Mouse (Mus musculus) thymus, adult 2 months (tissue): ENCODE data around the gene Cavin2. TPM values are rescaled to one million over a fixed set of nuclear protein-coding genes. Genes with fewer than 3 reads are reported as not detected.

Source experiments
- DNase-seq: peaks from one replicate; pipeline ENCODE4 v3.0.0; 2021
- H3K27ac ChIP-seq: fragments of 200-500 bp; 2 replicates; pipeline ENCODE4 v1.5.1; 2012; ENCODE audit warnings: low read length, control low read depth; ENCODE audit not compliant: control insufficient read depth, insufficient read depth
- H3K27me3 ChIP-seq: fragments of 200-500 bp; 2 replicates; pipeline ENCODE4 v1.6.1; 2012; ENCODE audit warnings: mild to moderate bottlenecking, low read length, moderate library complexity, mixed read lengths; ENCODE audit not compliant: control insufficient read depth, insufficient read depth
- H3K36me3 ChIP-seq: fragments of 200-500 bp; 2 replicates; pipeline ENCODE4 v1.6.1; 2012; ENCODE audit warnings: mild to moderate bottlenecking, low read length, moderate library complexity; ENCODE audit not compliant: control insufficient read depth, insufficient read depth
- H3K4me1 ChIP-seq: fragments of 200-500 bp; replicated peaks from 2 replicates; pipeline ENCODE4 v1.6.1; 2012; ENCODE audit warnings: low read length; ENCODE audit not compliant: control insufficient read depth, insufficient read depth
- H3K4me3 ChIP-seq: fragments of 200-500 bp; 2 replicates; pipeline ENCODE4 v1.5.1; 2012; ENCODE audit warnings: mild to moderate bottlenecking, low read length, control low read depth, moderate library complexity; ENCODE audit not compliant: control insufficient read depth, insufficient read depth
- CTCF ChIP-seq: fragments of 200-500 bp; IDR thresholded peaks from 2 replicates; pipeline ENCODE4 v1.5.1; 2012; ENCODE audit warnings: mild to moderate bottlenecking, control low read depth, low read length, moderate library complexity, borderline replicate concordance; ENCODE audit not compliant: control insufficient read depth, poor library complexity, insufficient read depth; ENCODE audit errors: extremely low read depth
- POLR2A ChIP-seq: fragments of 200-500 bp; IDR thresholded peaks from 2 replicates; pipeline ENCODE4 v1.6.1; 2012; ENCODE audit warnings: mild to moderate bottlenecking, low read length, control low read depth, moderate library complexity; ENCODE audit not compliant: control insufficient read depth, poor library complexity, insufficient read depth; ENCODE audit errors: extremely low read depth
- WGBS: fragments of 180-500 bp; shearing (Covaris S2); methylation state at CpG from one replicate; pipeline ENCODE4 v1.1.7; 2018; 5-methylcytosine and 5-hydroxymethylcytosine counted together
- polyA plus RNA-seq: library from polyadenylated mRNA; depleted of rRNA; stranded (reverse); fragments of >200 nt; gene quantifications from 2 replicates; pipeline ENCODE4 v1.2.3, GENCODE M21; 2012; rRNA removed

The Cavin2 gene
- 4.8 and 9.4 TPM in 2 replicates for polyA plus RNA-seq

DNA sequence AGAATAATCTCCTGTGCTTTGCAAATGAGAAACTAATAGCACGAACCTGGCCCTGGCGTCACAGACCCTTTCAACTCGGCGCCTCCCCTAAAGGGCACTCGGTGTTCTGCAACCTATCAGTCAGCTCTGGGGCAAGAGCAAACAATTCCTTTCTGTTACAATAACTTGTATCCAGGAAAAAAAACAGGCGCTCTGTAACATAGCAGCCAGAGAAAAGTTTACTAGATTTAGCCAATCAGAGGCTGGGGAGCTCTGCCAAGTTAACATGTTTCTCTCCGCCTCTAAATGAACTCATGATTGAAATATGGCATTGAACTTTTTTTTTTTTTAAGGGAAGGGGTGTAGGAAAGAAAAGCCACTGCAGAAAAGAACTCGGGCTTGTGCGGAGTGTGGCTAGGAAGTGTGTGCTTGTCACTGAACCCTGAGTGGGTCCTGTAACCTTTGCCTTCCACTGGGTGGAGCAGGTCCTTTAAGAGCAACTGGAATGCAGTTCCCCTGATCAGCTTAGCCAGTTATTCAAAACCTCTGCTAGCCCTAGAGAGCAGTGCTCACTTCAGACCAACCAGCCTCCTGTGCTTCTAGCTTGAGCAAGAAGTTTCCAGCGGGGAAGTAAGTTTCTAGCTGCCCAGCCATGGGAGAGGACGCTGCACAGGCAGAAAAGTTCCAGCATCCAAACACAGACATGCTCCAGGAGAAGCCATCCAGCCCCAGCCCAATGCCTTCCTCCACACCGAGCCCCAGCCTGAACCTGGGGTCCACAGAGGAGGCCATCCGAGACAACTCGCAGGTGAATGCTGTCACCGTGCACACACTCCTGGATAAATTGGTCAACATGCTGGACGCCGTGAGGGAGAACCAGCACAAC lies at the start of gene Cavin2:
TSS of gene Cavin2 (plus strand) at position 372 of the 865 bp plus-strand sequence.
- Histone ChIP-seq H3K36me3 (no peaks in the 10 kb centered on the region), H3K4me3 (no peak within 1 kb of the TSS), H3K27ac (no peak within 1 kb of the TSS), H3K27me3 (no peaks in the 10 kb centered on the region), H3K4me1 (no peaks in the 10 kb centered on the region)
- no peak for DNase-seq
- no peak for TF ChIP-seq CTCF
- no peak for TF ChIP-seq POLR2A
- WGBS = 44% methylated on average over 17 of the region's 17 CpGs

DNA sequence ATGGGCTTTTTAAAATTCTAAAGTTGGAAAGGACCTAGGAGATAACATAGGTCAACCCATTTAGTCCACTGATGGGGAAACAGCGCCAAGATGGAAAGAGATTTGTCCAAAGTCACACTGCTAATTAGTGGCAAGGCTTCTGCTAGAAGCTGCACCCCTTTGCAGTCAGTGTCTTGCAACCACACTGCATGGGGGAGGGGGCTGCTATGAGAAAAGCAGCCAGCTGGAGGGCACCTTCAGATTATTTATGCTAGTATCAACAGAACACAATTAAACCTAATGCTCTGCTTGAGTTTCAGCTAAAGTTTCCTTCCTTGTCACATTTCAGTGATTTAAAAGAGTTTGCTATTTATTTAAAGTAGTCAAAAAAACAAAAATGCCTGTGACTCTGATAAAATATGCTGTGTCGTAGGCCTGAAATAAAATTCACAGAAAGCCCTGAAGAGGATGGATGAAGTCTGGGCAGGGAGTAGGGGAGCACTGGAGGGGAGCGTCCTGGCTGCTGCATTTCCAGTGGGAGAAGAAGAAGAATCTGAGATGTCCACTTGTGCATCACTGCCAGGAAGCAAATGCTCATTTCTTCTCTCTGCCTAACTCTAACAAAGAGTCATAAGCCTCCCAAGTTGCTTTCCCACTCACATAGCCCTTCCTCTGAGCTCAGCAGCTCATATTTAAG lies 47.5 kb upstream of the Cavin2 start:
- H3K4me3 ChIP-seq = no peak overlapping the region
- H3K36me3 ChIP-seq = no peaks in the 10 kb centered on the region
- H3K4me1 ChIP-seq = no peaks in the 10 kb centered on the region
- H3K27ac ChIP-seq = no peak overlapping the region
- DNase-seq = no peak
- TF ChIP-seq CTCF (no peak), POLR2A (no peak)
- H3K27me3 ChIP-seq = no peaks in the 10 kb centered on the region
- WGBS = 89% methylated on average over 3 of the region's 3 CpGs

DNA sequence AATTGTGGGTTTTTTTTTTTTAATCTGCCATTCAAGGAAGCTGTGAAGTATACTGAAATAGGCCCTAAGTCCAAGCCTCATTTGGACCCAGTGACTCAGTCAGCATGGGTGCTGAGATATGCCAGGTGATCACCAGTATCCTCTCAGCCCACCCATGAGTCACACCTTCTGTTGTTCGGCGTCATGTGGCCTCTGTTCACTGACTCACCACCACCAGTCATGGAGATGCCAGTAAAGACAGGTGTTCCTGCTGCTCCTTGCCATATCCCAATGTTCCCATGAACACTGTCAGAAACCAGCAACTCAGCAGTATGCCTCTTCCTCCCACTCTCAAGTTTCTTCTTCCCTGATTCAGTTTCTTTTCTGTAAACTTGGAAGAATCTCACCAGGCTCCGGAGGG lies 45.6 kb upstream of the Cavin2 start:
- 85% methylated on average over 3 of the region's 3 CpGs for WGBS
- Histone ChIP-seq H3K36me3 (no peaks in the 10 kb centered on the region), H3K27me3 (no peaks in the 10 kb centered on the region), H3K4me3 (no peak overlapping the region), H3K4me1 (no peaks in the 10 kb centered on the region), H3K27ac (no peak overlapping the region)
- DNase-seq = no peak
- no peak for TF ChIP-seq CTCF
- TF ChIP-seq POLR2A = no peak

DNA sequence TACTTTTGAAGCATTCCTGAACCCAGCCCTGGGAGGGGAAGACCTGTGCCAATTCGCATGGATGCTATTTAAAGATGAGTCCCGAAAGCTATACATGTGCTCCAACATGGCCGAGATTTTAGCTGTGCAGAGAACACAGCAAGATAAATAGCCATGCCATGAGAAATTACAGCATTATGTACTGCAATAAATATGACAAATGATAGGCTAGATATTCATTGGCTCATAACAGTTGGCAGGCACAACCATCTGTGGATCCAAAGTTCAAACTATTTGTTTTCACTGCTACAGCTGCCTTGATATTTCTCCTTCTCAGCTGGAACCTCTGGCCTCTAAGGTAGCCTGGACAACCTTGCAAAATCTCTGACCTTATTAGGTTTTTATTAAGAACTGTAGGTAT lies 45.1 kb upstream of the Cavin2 start:
- Histone ChIP-seq H3K4me1 (no peaks in the 10 kb centered on the region), H3K27me3 (no peaks in the 10 kb centered on the region), H3K4me3 (no peak overlapping the region), H3K27ac (no peak overlapping the region), H3K36me3 (no peaks in the 10 kb centered on the region)
- 94% methylated on average over 3 of the region's 3 CpGs for WGBS
- no peak for DNase-seq
- no peak for TF ChIP-seq POLR2A
- no peak for TF ChIP-seq CTCF

GRCm38 (mm10) chr1:51245381-51245780 lies 43.5 kb upstream of the Cavin2 start:
- H3K27ac ChIP-seq = no peak overlapping the region
- TF ChIP-seq CTCF = no peak
- no peak for TF ChIP-seq POLR2A
- H3K27me3 ChIP-seq = no peaks in the 10 kb centered on the region
- no peak for DNase-seq
- H3K36me3 ChIP-seq = no peaks in the 10 kb centered on the region
- 45% methylated on average over 3 of the region's 3 CpGs for WGBS
- H3K4me1 ChIP-seq = no peaks in the 10 kb centered on the region
- H3K4me3 ChIP-seq = no peak overlapping the region

DNA sequence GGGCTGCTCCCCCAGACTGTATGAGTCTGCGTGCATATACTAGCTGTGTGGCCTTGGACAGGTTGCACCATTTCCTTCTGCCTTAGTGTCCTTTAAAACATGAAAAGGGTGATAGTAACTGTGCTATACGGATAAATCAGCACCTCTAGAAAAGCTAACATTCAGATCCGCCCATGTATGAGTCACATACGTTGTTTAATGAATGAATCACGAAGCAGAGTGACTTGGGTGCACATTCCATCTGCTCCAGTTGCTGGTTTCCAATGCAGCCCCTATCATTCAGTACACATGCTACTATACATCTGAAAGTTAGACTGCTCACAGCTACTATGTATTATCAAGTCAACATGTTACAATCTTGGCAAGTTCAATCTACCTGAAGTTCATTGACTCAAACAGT lies 38.6 kb upstream of the Cavin2 start:
- no peak for TF ChIP-seq CTCF
- TF ChIP-seq POLR2A = no peak
- WGBS = 92% methylated on average over 5 of the region's 5 CpGs
- H3K4me1 ChIP-seq = no peaks in the 10 kb centered on the region
- no peaks in the 10 kb centered on the region for H3K36me3 ChIP-seq
- no peak overlapping the region for H3K27ac ChIP-seq
- DNase-seq = no peak
- no peaks in the 10 kb centered on the region for H3K27me3 ChIP-seq
- H3K4me3 ChIP-seq = no peak overlapping the region
